Mouse (Mus musculus) spleen, postnatal 14 days (tissue): Measurements from ENCODE around the gene Znrf3.
A peak's percentile ranks its signal among the peaks of the same experiment; 100 is the strongest.

Experiments used
- DNase-seq, 2 experiments: peaks; one replicate each; pipeline ENCODE4 v3.0.0; 2021 to 2022; ENCODE audit warnings: low spot score in 2 of 2

The Znrf3 gene

GRCm38 (mm10) chr11:5442590-5443021 is 2.0 kb downstream of the Znrf3 start:
- no peak for DNase-seq

GRCm38 (mm10) chr11:5437646-5438045 is 7.0 kb downstream of the Znrf3 start:
- DNase-seq, result no peak

- no peak for DNase-seq
Measured at GRCm38 (mm10) chr11:5436988-5437387, 7.7 kb downstream of the Znrf3 start.

- DNase-seq, result no peak
Measured at GRCm38 (mm10) chr11:5435493-5435892, 9.2 kb downstream of the Znrf3 start.

GRCm38 (mm10) chr11:5432330-5432729 is 12.3 kb downstream of the Znrf3 start:
- DNase-seq, result peak in 1 of 2 experiments; percentile 21

GRCm38 (mm10) chr11:5430863-5431262 is 13.8 kb downstream of the Znrf3 start:
- no peak for DNase-seq

GRCm38 (mm10) chr11:5429396-5430190 is 15.1 kb downstream of the Znrf3 start:
- no peak for DNase-seq

- no peak for DNase-seq
Measured at GRCm38 (mm10) chr11:5427251-5427650, 17.4 kb downstream of the Znrf3 start.

GRCm38 (mm10) chr11:5426317-5426716 is 18.3 kb downstream of the Znrf3 start:
- no peak for DNase-seq

GRCm38 (mm10) chr11:5425106-5425505 is 19.5 kb downstream of the Znrf3 start:
- DNase-seq, result no peak

GRCm38 (mm10) chr11:5424185-5424584 is 20.5 kb downstream of the Znrf3 start:
- DNase-seq, result no peak

GRCm38 (mm10) chr11:5423000-5423399 is 21.6 kb downstream of the Znrf3 start:
- no peak for DNase-seq

- DNase-seq, result no peak
Measured at GRCm38 (mm10) chr11:5422252-5422636, 22.4 kb downstream of the Znrf3 start.

- no peak for DNase-seq
Measured at GRCm38 (mm10) chr11:5421506-5422251, 23.0 kb downstream of the Znrf3 start.

GRCm38 (mm10) chr11:5415617-5416338 is 28.9 kb downstream of the Znrf3 start:
- no peak for DNase-seq

GRCm38 (mm10) chr11:5414856-5415616 is 29.6 kb downstream of the Znrf3 start:
- no peak for DNase-seq

- DNase-seq, result no peak
Measured at GRCm38 (mm10) chr11:5412644-5413190, 31.9 kb downstream of the Znrf3 start.

GRCm38 (mm10) chr11:5411577-5411976 is 33.1 kb downstream of the Znrf3 start:
- DNase-seq, result no peak

- no peak for DNase-seq
Measured at GRCm38 (mm10) chr11:5404180-5404579, 40.5 kb downstream of the Znrf3 start.

- DNase-seq, result no peak
Measured at GRCm38 (mm10) chr11:5402127-5402733, 42.4 kb downstream of the Znrf3 start.
